Mouse (Mus musculus) heart, adult 2 months (tissue): ENCODE measurements around the gene Tmem116. TPM values are rescaled to one million over a fixed set of nuclear protein-coding genes. Genes with fewer than 3 reads are reported as not detected.
A peak's percentile ranks its signal among the peaks of the same experiment; 100 is the strongest.

ENCODE experiments used
- DNase-seq, 2 experiments: peaks; one replicate each; pipeline ENCODE4 v3.0.0; 2021
- H3K27ac ChIP-seq: fragments of 200-600 bp; 2 replicates; pipeline ENCODE4 v1.8.1; 2022
- H3K27me3 ChIP-seq: fragments of 200-500 bp; 2 replicates; pipeline ENCODE4 v1.6.1; 2012; ENCODE audit warnings: mild to moderate bottlenecking, low read length, inconsistent platforms, mixed read lengths; ENCODE audit not compliant: control insufficient read depth, insufficient read depth
- H3K36me3 ChIP-seq: fragments of 200-500 bp; 2 replicates; pipeline ENCODE4 v1.6.1; 2012; ENCODE audit warnings: low read length, inconsistent platforms; ENCODE audit not compliant: control insufficient read depth, insufficient read depth
- H3K4me1 ChIP-seq: fragments of 200-500 bp; 2 replicates; pipeline ENCODE4 v1.6.1; 2011; ENCODE audit warnings: low read length; ENCODE audit not compliant: control insufficient read depth, insufficient read depth
- H3K4me3 ChIP-seq: fragments of 200-600 bp; 2 replicates; pipeline ENCODE4 v1.8.1; 2022
- H3K79me2 ChIP-seq: fragments of 200-500 bp; replicated peaks from 2 replicates; pipeline ENCODE4 v1.6.1; 2012; ENCODE audit warnings: mild to moderate bottlenecking, inconsistent platforms, low read length, moderate library complexity, mixed read lengths; ENCODE audit not compliant: control insufficient read depth, insufficient read depth
- H3K9ac ChIP-seq: fragments of 200-500 bp; 2 replicates; pipeline ENCODE4 v1.6.1; 2012; ENCODE audit warnings: low read depth, mild to moderate bottlenecking, control low read depth, inconsistent platforms, low read length, mixed read lengths
- CTCF ChIP-seq: fragments of 200-600 bp; IDR thresholded peaks from 2 replicates; pipeline ENCODE4 v1.8.1; 2022; ENCODE audit warnings: antibody characterized with exemption, mild to moderate bottlenecking, moderate library complexity
- EP300 ChIP-seq: fragments of 200-500 bp; IDR thresholded peaks from 2 replicates; pipeline ENCODE4 v1.6.1; 2011; ENCODE audit warnings: low read depth, low read length, control low read depth; ENCODE audit not compliant: insufficient read depth
- POLR2A ChIP-seq: fragments of 200-500 bp; IDR thresholded peaks from 2 replicates; pipeline ENCODE4 v1.6.1; 2011; ENCODE audit warnings: mild to moderate bottlenecking, low read depth, low read length, control low read depth; ENCODE audit not compliant: insufficient read depth
- WGBS: fragments of 180-500 bp; shearing (Covaris S2); methylation state at CpG from one replicate; pipeline ENCODE4 v1.1.7; 2018; 5-methylcytosine and 5-hydroxymethylcytosine counted together
- intact Hi-C: fragments of 180-260 bp; cut with DNase I; formaldehyde crosslinking; loops from one replicate; pipeline ENCODE4 v1.15.1; 2025
- polyA plus RNA-seq: library from polyadenylated mRNA; depleted of rRNA; stranded (reverse); fragments of >200 nt; gene quantifications from 2 replicates; pipeline ENCODE4 v1.2.3, GENCODE M21; 2012
- total RNA-seq, 2 experiments: library from RNA; stranded (reverse); gene quantifications; 2 replicates each; pipeline ENCODE4 v1.2.3; 2021

Gene Tmem116
- total and polyA plus RNA-seq, 3 experiments = 10.0 to 16.2 (median 12.6) TPM

GRCm38 (mm10) chr5:121453743-121454502 is 2.2 kb downstream of the Tmem116 start:
- H3K4me3 ChIP-seq = no peak overlapping the region
- 62% methylated on average over 13 of the region's 13 CpGs for WGBS
- peak; percentile 26 to 38 for DNase-seq
- intact Hi-C loops = no loop called here
- no peaks in the 10 kb centered on the region for H3K36me3 ChIP-seq
- H3K4me1 ChIP-seq = peaks cover 10% of the 10 kb centered on the region
- H3K27ac ChIP-seq = peak overlapping the region; percentile 42
- TF ChIP-seq EP300 (no peak), CTCF (no peak), POLR2A (no peak)
- no peaks in the 10 kb centered on the region for H3K79me2 ChIP-seq
- no peaks in the 10 kb centered on the region for H3K27me3 ChIP-seq
- no peak overlapping the region for H3K9ac ChIP-seq

GRCm38 (mm10) chr5:121454503-121454782 is 2.8 kb downstream of the Tmem116 start:
- H3K4me1 ChIP-seq = peaks cover 10% of the 10 kb centered on the region
- H3K27me3 ChIP-seq = no peaks in the 10 kb centered on the region
- no peak for TF ChIP-seq EP300
- TF ChIP-seq CTCF = no peak
- no peak for TF ChIP-seq POLR2A
- peak overlapping the region; percentile 33 for H3K27ac ChIP-seq
- H3K36me3 ChIP-seq = no peaks in the 10 kb centered on the region
- WGBS = 65% methylated on average over 3 of the region's 3 CpGs
- H3K9ac ChIP-seq = no peak overlapping the region
- no peak for DNase-seq
- intact Hi-C loops = no loop called here
- no peaks in the 10 kb centered on the region for H3K79me2 ChIP-seq
- no peak overlapping the region for H3K4me3 ChIP-seq

- no peaks in the 10 kb centered on the region for H3K79me2 ChIP-seq
- H3K4me1 ChIP-seq = peaks cover 10% of the 10 kb centered on the region
- H3K27ac ChIP-seq = no peak overlapping the region
- intact Hi-C loops = no loop called here
- 60% methylated on average over 9 of the region's 9 CpGs for WGBS
- no peak overlapping the region for H3K4me3 ChIP-seq
- no peak overlapping the region for H3K9ac ChIP-seq
- no peak for DNase-seq
- no peak for TF ChIP-seq POLR2A
- no peak for TF ChIP-seq CTCF
- no peak for TF ChIP-seq EP300
- H3K27me3 ChIP-seq = no peaks in the 10 kb centered on the region
- no peaks in the 10 kb centered on the region for H3K36me3 ChIP-seq
These were observed 4.0 kb downstream of the Tmem116 start for GRCm38 (mm10) chr5:121455510-121456265.

- DNase-seq = no peak
- WGBS = 44% methylated on average over 4 of the region's 4 CpGs
- Histone ChIP-seq H3K36me3 (no peaks in the 10 kb centered on the region), H3K4me1 (no peaks in the 10 kb centered on the region), H3K9ac (no peak overlapping the region), H3K4me3 (no peak overlapping the region), H3K27me3 (no peaks in the 10 kb centered on the region), H3K79me2 (no peaks in the 10 kb centered on the region), H3K27ac (no peak overlapping the region)
- TF ChIP-seq EP300 (no peak), POLR2A (no peak), CTCF (no peak)
- intact Hi-C loops = no loop called here
These were observed 9.9 kb downstream of the Tmem116 start for GRCm38 (mm10) chr5:121461339-121462170.

- intact Hi-C loops = no loop called here
- Histone ChIP-seq H3K27ac (no peak overlapping the region), H3K4me3 (no peak overlapping the region), H3K9ac (no peak overlapping the region), H3K36me3 (no peaks in the 10 kb centered on the region), H3K79me2 (no peaks in the 10 kb centered on the region), H3K4me1 (no peaks in the 10 kb centered on the region), H3K27me3 (no peaks in the 10 kb centered on the region)
- TF ChIP-seq CTCF = no peak
- TF ChIP-seq EP300 = no peak
- no peak for TF ChIP-seq POLR2A
- WGBS = 12% methylated on average over 1 of the region's 1 CpGs
- no peak for DNase-seq
These were observed 10.4 kb downstream of the Tmem116 start for GRCm38 (mm10) chr5:121462171-121462502.
